Mouse (Mus musculus) liver, embryonic 11.5 days (tissue): ENCODE results near the gene Hspa1a. TPM values are rescaled to one million over a fixed set of nuclear protein-coding genes. Genes with fewer than 3 reads are reported as not detected.
"Not testable (repeated sequence)": the region's sequence is repeated elsewhere in the genome, so short reads cannot be mapped to it uniquely, and the experiment has no call there.

Experiments used
- ATAC-seq: fragments of 200-750 bp; cut with Nextera tagmentation; replicated peaks from 2 replicates; pipeline ENCODE4 v1.8.0; 2017; ENCODE audit warnings: moderate number of reproducible peaks, mild to moderate bottlenecking, moderate TSS enrichment, moderate library complexity; ENCODE audit not compliant: low FRiP score
- DNase-seq: peaks from one replicate; pipeline ENCODE4 v3.0.0-alpha.2; 2017; ENCODE audit warnings: low spot score
- H3K27ac ChIP-seq: fragments of 300-500 bp; sonication (generic); 2 replicates; pipeline ENCODE4 v1.5.1; 2014; ENCODE audit warnings: mild to moderate bottlenecking, low read depth, low read length, control low read depth
- H3K27me3 ChIP-seq: fragments of 300-500 bp; sonication (generic); replicated peaks from 2 replicates; pipeline ENCODE4 v1.6.1; 2014; ENCODE audit warnings: low read length, mixed read lengths; ENCODE audit not compliant: control insufficient read depth, insufficient read depth
- H3K36me3 ChIP-seq: fragments of 300-500 bp; sonication (generic); 2 replicates; pipeline ENCODE4 v1.6.1; 2014; ENCODE audit warnings: mild to moderate bottlenecking, low read length, moderate library complexity, mixed read lengths; ENCODE audit not compliant: control insufficient read depth, insufficient read depth
- H3K4me1 ChIP-seq: fragments of 300-500 bp; sonication (generic); replicated peaks from 2 replicates; pipeline ENCODE4 v1.6.1; 2014; ENCODE audit warnings: low read length, mixed read lengths; ENCODE audit not compliant: control insufficient read depth, insufficient read depth
- H3K4me2 ChIP-seq: fragments of 300-500 bp; sonication (generic); 2 replicates; pipeline ENCODE4 v1.6.1; 2014; ENCODE audit warnings: mild to moderate bottlenecking, control low read depth, moderate library complexity
- H3K4me3 ChIP-seq: fragments of 300-500 bp; sonication (generic); 2 replicates; pipeline ENCODE4 v1.5.1; 2014; ENCODE audit warnings: low read depth, low read length, control low read depth
- H3K9ac ChIP-seq: fragments of 300-500 bp; sonication (generic); 2 replicates; pipeline ENCODE4 v1.6.1; 2014; ENCODE audit warnings: low read depth, low read length, control low read depth
- H3K9me3 ChIP-seq: fragments of 300-500 bp; sonication (generic); 2 replicates; pipeline ENCODE4 v1.6.1; 2016; ENCODE audit warnings: low read length, inconsistent platforms, mixed read lengths; ENCODE audit not compliant: control insufficient read depth
- WGBS: fragments of 180-500 bp; shearing (Covaris S2); extraction: QIAGEN DNeasy Blood & Tissue Kit; methylation state at CpG from one replicate; pipeline ENCODE4 v1.1.7; 2014; 5-methylcytosine and 5-hydroxymethylcytosine counted together
- polyA plus RNA-seq: library from polyadenylated mRNA; unstranded; fragments of >200 nt; fragmentation: Nextera tagmentation; extraction: Ambion mirVana; gene quantifications from 2 replicates; pipeline ENCODE4 v1.2.1, GENCODE M21; 2014

The Hspa1a gene
- polyA plus RNA-seq, 1 experiment from 2014 or later = 5.7 TPM

- Histone ChIP-seq H3K27me3 (no peaks in the 10 kb centered on the region), H3K9me3 (no peaks in the 10 kb centered on the region), H3K4me3 (peak overlapping the region; percentile 55), H3K36me3 (peaks cover 24% of the 10 kb centered on the region), H3K9ac (peak overlapping the region; percentile 41; the same call in 1 of the 2 replicates), H3K4me2 (peak overlapping the region; percentile 98), H3K4me1 (peaks cover 28% of the 10 kb centered on the region), H3K27ac (peak overlapping the region; percentile 38; the same call in 1 of the 2 replicates)
- DNase-seq = no peak
- WGBS = 75% methylated on average over 12 of the region's 14 CpGs
- no peak for ATAC-seq
Measured at GRCm38 (mm10) chr17:34996411-34997141, 24.6 kb upstream of the Hspa1a start.

DNA sequence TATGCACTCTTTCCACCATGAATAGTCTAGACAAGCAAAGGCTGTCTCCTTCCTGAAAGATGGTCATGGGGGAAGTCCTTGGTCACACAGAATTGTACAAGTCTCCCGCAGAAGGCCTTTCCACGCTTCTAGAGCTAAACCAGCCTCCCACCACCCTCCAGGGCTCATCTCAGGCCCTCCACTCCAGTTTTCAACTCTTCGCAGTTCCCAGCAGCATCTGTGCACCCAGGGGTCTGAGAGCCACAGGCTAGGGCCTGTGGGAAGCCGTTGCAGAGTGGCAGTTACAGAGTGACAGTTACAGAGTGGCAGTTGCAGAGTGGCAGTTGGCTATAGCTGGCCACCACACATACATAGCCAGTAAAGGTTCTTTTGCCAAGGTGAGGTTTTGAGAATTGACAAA, 24.0 kb upstream of the Hspa1a start:
- H3K27ac ChIP-seq, ATAC-seq, H3K27me3 ChIP-seq, DNase-seq, H3K4me3 ChIP-seq, H3K9me3 ChIP-seq, H3K9ac ChIP-seq, H3K4me2 ChIP-seq: not testable (repeated sequence)
- H3K36me3 ChIP-seq = peaks cover 27% of the 10 kb centered on the region
- 91% methylated on average over 4 of the region's 4 CpGs for WGBS
- H3K4me1 ChIP-seq = peaks cover 28% of the 10 kb centered on the region

- ATAC-seq, DNase-seq, H3K4me2 ChIP-seq, H3K9me3 ChIP-seq, H3K27me3 ChIP-seq, H3K27ac ChIP-seq, H3K9ac ChIP-seq, H3K4me3 ChIP-seq: not testable (repeated sequence)
- Histone ChIP-seq H3K4me1 (peaks cover 28% of the 10 kb centered on the region), H3K36me3 (peaks cover 27% of the 10 kb centered on the region)
- WGBS = 85% methylated on average over 4 of the region's 4 CpGs
Measured at GRCm38 (mm10) chr17:34995192-34995591, 23.2 kb upstream of the Hspa1a start.

GRCm38 (mm10) chr17:34994751-34995150, 22.8 kb upstream of the Hspa1a start:
- H3K4me3 ChIP-seq = no peak overlapping the region
- no peaks in the 10 kb centered on the region for H3K27me3 ChIP-seq
- peaks cover 27% of the 10 kb centered on the region for H3K36me3 ChIP-seq
- no peak overlapping the region for H3K27ac ChIP-seq
- no peak overlapping the region for H3K4me2 ChIP-seq
- no peaks in the 10 kb centered on the region for H3K9me3 ChIP-seq
- DNase-seq = no peak
- H3K9ac ChIP-seq = no peak overlapping the region
- peaks cover 28% of the 10 kb centered on the region for H3K4me1 ChIP-seq
- ATAC-seq = no peak

- Histone ChIP-seq H3K9ac (no peak overlapping the region), H3K27ac (no peak overlapping the region), H3K4me3 (no peak overlapping the region), H3K27me3 (no peaks in the 10 kb centered on the region), H3K9me3 (no peaks in the 10 kb centered on the region), H3K4me1 (peaks cover 10% of the 10 kb centered on the region), H3K36me3 (peaks cover 16% of the 10 kb centered on the region), H3K4me2 (no peak overlapping the region)
- WGBS = 68% methylated on average over 2 of the region's 2 CpGs
- DNase-seq (no peak), ATAC-seq (no peak)
Measured at GRCm38 (mm10) chr17:34984218-34984617, 12.3 kb upstream of the Hspa1a start.

- DNase-seq = no peak
- peak overlapping the region; percentile 98 for H3K27ac ChIP-seq
- H3K4me3 ChIP-seq = peak overlapping the region; percentile 94
- H3K27me3 ChIP-seq = no peaks in the 10 kb centered on the region
- peaks cover 14% of the 10 kb centered on the region for H3K36me3 ChIP-seq
- WGBS = 0% methylated on average over 15 of the region's 15 CpGs
- ATAC-seq = no peak; the same call in none of the 2 replicates
- peaks cover 10% of the 10 kb centered on the region for H3K4me1 ChIP-seq
- peak overlapping the region; percentile 91 for H3K4me2 ChIP-seq
- H3K9ac ChIP-seq = peak overlapping the region; percentile 96
- H3K9me3 ChIP-seq = no peaks in the 10 kb centered on the region
Measured at GRCm38 (mm10) chr17:34982328-34982727, 10.4 kb upstream of the Hspa1a start.

- Histone ChIP-seq H3K4me2 (peak within 1 kb of the TSS; percentile 91), H3K4me3 (peak within 1 kb of the TSS; percentile 94), H3K9ac (peak within 1 kb of the TSS; percentile 96), H3K4me1 (peaks cover 10% of the 10 kb centered on the region), H3K27ac (peak within 1 kb of the TSS; percentile 98), H3K9me3 (no peaks in the 10 kb centered on the region), H3K27me3 (no peaks in the 10 kb centered on the region), H3K36me3 (peaks cover 14% of the 10 kb centered on the region)
- WGBS = under 1% methylated on average over 58 of the region's 58 CpGs
- peak; percentile 93 for ATAC-seq
- peak; percentile 94 for DNase-seq
Measured at GRCm38 (mm10) chr17:34981690-34982180, 9.8 kb upstream of the Hspa1a start, which contains the start of gene Lsm2. TSS of gene Lsm2 (plus strand) at chr17:34981862.

DNA sequence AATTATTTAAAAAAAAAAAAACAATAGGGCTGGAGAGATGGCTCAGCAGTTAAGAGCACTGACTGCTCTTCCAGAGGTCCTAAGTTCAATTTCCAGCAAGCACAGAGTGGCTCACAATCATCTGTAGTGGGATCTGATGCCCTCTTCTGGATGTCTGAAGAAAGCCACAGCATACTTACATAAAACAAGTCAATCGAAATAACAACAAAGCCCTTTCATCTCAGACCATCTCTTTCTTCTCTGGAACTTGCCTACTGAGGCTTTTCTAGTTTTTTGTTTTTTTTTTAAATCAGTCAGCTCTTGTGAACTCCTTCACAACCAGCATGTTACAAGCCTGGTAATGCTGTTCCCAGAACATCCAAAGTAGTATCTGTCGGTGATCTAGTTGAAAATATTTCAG, 8.7 kb upstream of the Hspa1a start:
- no peak for ATAC-seq
- 12% methylated on average over 2 of the region's 2 CpGs for WGBS
- H3K36me3 ChIP-seq = peaks cover 8% of the 10 kb centered on the region
- H3K27me3 ChIP-seq = no peaks in the 10 kb centered on the region
- H3K4me1 ChIP-seq = peaks cover 10% of the 10 kb centered on the region
- peak overlapping the region; percentile 98 for H3K27ac ChIP-seq
- no peak for DNase-seq
- H3K9me3 ChIP-seq = no peaks in the 10 kb centered on the region
- H3K9ac ChIP-seq = peak overlapping the region; percentile 96
- peak overlapping the region; percentile 94 for H3K4me3 ChIP-seq
- peak overlapping the region; percentile 91 for H3K4me2 ChIP-seq

DNA sequence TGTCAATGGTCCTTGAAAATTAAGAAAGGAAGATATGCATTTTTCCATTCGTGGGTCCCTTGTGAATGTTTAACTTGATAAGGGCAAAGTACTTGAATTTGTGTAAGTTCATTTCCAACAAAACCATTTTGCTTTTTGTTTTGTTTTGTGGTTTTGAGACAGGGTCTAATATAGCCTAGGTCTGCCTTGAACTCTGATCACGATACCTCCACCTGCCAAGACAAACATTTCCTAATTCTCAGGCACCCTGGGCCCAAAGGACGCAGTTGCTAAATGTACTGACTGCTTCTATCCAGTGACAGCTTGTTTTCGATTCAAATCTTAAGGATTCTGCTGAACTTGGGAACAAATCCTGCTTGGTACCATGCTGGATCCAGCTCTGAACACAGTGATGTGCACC, 7.7 kb upstream of the Hspa1a start:
- 87% methylated on average over 4 of the region's 4 CpGs for WGBS
- ATAC-seq = no peak
- no peaks in the 10 kb centered on the region for H3K36me3 ChIP-seq
- no peak overlapping the region for H3K4me2 ChIP-seq
- no peak overlapping the region for H3K9ac ChIP-seq
- H3K27ac ChIP-seq = no peak overlapping the region
- H3K4me1 ChIP-seq = peaks cover 10% of the 10 kb centered on the region
- DNase-seq = no peak
- H3K4me3 ChIP-seq = no peak overlapping the region
- no peaks in the 10 kb centered on the region for H3K27me3 ChIP-seq
- H3K9me3 ChIP-seq = no peaks in the 10 kb centered on the region
